Mouse (Mus musculus) bone marrow, adult 2 months (tissue): ENCODE measurements around the gene Prrt2.

Source experiments
- CTCF ChIP-seq: fragments of 200-500 bp; IDR thresholded peaks from 2 replicates; pipeline ENCODE4 v1.5.1; 2011; ENCODE audit warnings: low read length, control low read depth; ENCODE audit not compliant: control insufficient read depth, insufficient read depth
- POLR2A ChIP-seq: fragments of 200-500 bp; IDR thresholded peaks from 2 replicates; pipeline ENCODE4 v1.6.1; 2011; ENCODE audit warnings: low read depth, mild to moderate bottlenecking, control low read depth, low read length, borderline replicate concordance; ENCODE audit not compliant: control insufficient read depth

DNA sequence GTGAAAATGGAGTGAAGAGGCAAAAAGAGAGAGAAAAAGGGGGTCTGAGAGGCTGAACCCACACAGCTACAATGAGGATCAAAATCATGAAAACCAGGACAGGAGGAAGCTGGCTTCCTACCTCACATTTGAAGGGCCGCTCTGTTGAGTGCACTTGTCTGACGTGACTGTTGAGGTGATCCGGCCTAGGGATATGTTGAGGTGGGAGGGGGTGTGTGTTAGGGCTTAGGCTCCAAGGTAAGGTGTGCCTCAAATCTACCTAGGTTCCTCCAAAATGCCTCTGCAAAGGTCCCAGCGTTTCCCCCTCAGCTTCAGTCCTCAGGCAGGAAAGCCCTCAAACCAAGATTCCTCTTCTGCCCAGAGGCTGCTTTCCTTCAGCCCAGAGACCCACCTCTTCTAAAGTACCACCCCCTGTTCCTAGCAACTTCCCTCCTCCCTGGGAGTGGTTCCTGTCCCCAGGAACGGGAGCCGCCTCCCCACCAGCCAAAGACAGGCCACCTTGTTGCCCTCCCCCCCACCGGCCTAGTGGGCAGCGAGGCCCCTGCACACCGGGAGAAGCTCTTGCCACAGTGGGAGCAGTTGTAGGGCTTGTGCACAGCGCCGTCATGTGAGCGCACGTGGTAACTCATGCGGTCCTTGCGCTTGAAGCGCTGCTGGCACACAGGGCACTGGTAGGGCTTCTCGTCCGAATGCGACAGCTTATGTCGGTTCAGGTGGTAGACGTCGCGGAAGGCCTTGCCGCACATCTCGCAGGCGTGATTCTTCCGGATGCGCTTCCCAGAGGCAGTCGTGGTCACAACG is 3.9 kb upstream of the Prrt2 start:
- TF ChIP-seq POLR2A (peak; percentile 76), CTCF (peak; percentile 87)
